Mouse (Mus musculus): ENCODE measurements around the gene Eif2ak4.

Eif2ak4 gene

GRCm38 (mm10) chr2:118404336-118404735 lies 15.9 kb downstream of the Eif2ak4 start:
- DNase-seq (ENCODE audit: extremely low spot score, low read depth, low spot score): no peak

GRCm38 (mm10) chr2:118405568-118405967 lies 17.1 kb downstream of the Eif2ak4 start:
- no peak for DNase-seq (ENCODE audit: extremely low spot score, low read depth, low spot score)

- DNase-seq (ENCODE audit: extremely low spot score, low read depth, low spot score): no peak
These were observed 18.4 kb downstream of the Eif2ak4 start for GRCm38 (mm10) chr2:118406811-118407210.

GRCm38 (mm10) chr2:118408336-118408895 lies 20.0 kb downstream of the Eif2ak4 start:
- no peak for DNase-seq (ENCODE audit: extremely low spot score, low read depth, low spot score)

- DNase-seq (ENCODE audit: extremely low spot score, low read depth, low spot score): no peak
These were observed 24.4 kb downstream of the Eif2ak4 start for GRCm38 (mm10) chr2:118412821-118413220.

- no peak for DNase-seq (ENCODE audit: extremely low spot score, low read depth, low spot score)
These were observed 27.4 kb downstream of the Eif2ak4 start for GRCm38 (mm10) chr2:118415601-118416355.

GRCm38 (mm10) chr2:118418076-118418475 lies 29.7 kb downstream of the Eif2ak4 start:
- DNase-seq (ENCODE audit: extremely low spot score, low read depth, low spot score): no peak

- DNase-seq (ENCODE audit: extremely low spot score, low read depth, low spot score): no peak
These were observed 33.5 kb downstream of the Eif2ak4 start for GRCm38 (mm10) chr2:118421951-118422350.

GRCm38 (mm10) chr2:118422385-118422784 lies 34.0 kb downstream of the Eif2ak4 start:
- DNase-seq (ENCODE audit: extremely low spot score, low read depth, low spot score): no peak

GRCm38 (mm10) chr2:118428296-118428695 lies 39.9 kb downstream of the Eif2ak4 start:
- DNase-seq (ENCODE audit: extremely low spot score, low read depth, low spot score): no peak

- no peak for DNase-seq (ENCODE audit: extremely low spot score, low read depth, low spot score)
These were observed 40.9 kb downstream of the Eif2ak4 start for GRCm38 (mm10) chr2:118429297-118429696.

- DNase-seq (ENCODE audit: extremely low spot score, low read depth, low spot score): no peak
These were observed 42.2 kb downstream of the Eif2ak4 start for GRCm38 (mm10) chr2:118430630-118431029.

GRCm38 (mm10) chr2:118431589-118431988 lies 43.2 kb downstream of the Eif2ak4 start:
- DNase-seq (ENCODE audit: extremely low spot score, low read depth, low spot score): no peak

- DNase-seq (ENCODE audit: extremely low spot score, low read depth, low spot score): no peak
These were observed 53.8 kb downstream of the Eif2ak4 start for GRCm38 (mm10) chr2:118442172-118442571.

- no peak for DNase-seq (ENCODE audit: extremely low spot score, low read depth, low spot score)
These were observed 54.3 kb downstream of the Eif2ak4 start for GRCm38 (mm10) chr2:118442723-118443122.

- no peak for DNase-seq (ENCODE audit: extremely low spot score, low read depth, low spot score)
These were observed 57.6 kb downstream of the Eif2ak4 start for GRCm38 (mm10) chr2:118445696-118446674.

- DNase-seq (ENCODE audit: extremely low spot score, low read depth, low spot score): no peak
These were observed 59.8 kb downstream of the Eif2ak4 start for GRCm38 (mm10) chr2:118448181-118448580.

- DNase-seq (ENCODE audit: extremely low spot score, low read depth, low spot score): no peak
These were observed 62.6 kb downstream of the Eif2ak4 start for GRCm38 (mm10) chr2:118451056-118451455.

- DNase-seq (ENCODE audit: extremely low spot score, low read depth, low spot score): no peak
These were observed 68.6 kb downstream of the Eif2ak4 start for GRCm38 (mm10) chr2:118457029-118457428.

GRCm38 (mm10) chr2:118457463-118458261 lies 69.2 kb downstream of the Eif2ak4 start:
- DNase-seq (ENCODE audit: extremely low spot score, low read depth, low spot score): no peak
